In genomic region chr5:113584439-113584838, GRCm38 (mm10) we compare ENCODE assay signal across 1 mouse cellular context.
TF ChIP-seq lines count a peak whose summit lies in the region.

No protein-coding gene starts in this region.

TF ChIP-seq in CH12.LX, 34 proteins besides CTCF, POLR2A, EP300 and RAD21 (continued from another document):
- TF ChIP-seq JUN (IDR thresholded peaks at IDR 0.05; ENCODE audit: insufficient read depth, low read depth, low read length) (no peak), MAX (IDR thresholded peaks at IDR 0.05; ENCODE audit: low read length) (no peak), TBP (conservative IDR thresholded peaks at IDR 0.05; ENCODE audit: low read depth, low read length) (0 out of 2 replicates have a peak, but pooled peaks have one; percentile 19), RCOR1 (conservative IDR thresholded peaks at IDR 0.05; ENCODE audit: low read depth, low read length) (no peak), E2F4 (IDR thresholded peaks at IDR 0.05; ENCODE audit: insufficient replicate concordance, low read depth, low read length) (no peak), MEF2A (IDR thresholded peaks at IDR 0.05; ENCODE audit: borderline replicate concordance, low read depth, low read length) (no peak), PAX5 (IDR thresholded peaks at IDR 0.05; ENCODE audit: low read length) (no peak), CHD1 (IDR thresholded peaks at IDR 0.05; ENCODE audit: low read depth, low read length) (no peak), JUND (conservative IDR thresholded peaks at IDR 0.05; ENCODE audit: low read depth, low read length) (no peak), UBTF (IDR thresholded peaks at IDR 0.05; ENCODE audit: low read depth, low read length) (no peak), KAT2A (IDR thresholded peaks at IDR 0.05; ENCODE audit: insufficient replicate concordance, low read length) (no peak), MAZ (IDR thresholded peaks at IDR 0.05; ENCODE audit: low read depth, low read length) (no peak), MXI1 (IDR thresholded peaks at IDR 0.05; ENCODE audit: low read depth, low read length) (no peak; the same call in 1 of the 2 replicates)
